Mouse (Mus musculus): ENCODE measurements around the gene Galns. TPM values are rescaled to one million over a fixed set of nuclear protein-coding genes. Genes with fewer than 3 reads are reported as not detected.

Gene Galns
- 14.4 and 14.9 TPM in 2 replicates for polyA plus RNA-seq (2012; rRNA removed; ENCODE audit: low replicate concordance)

GRCm38 (mm10) chr8:122611295-122612133 lies at the start of gene Galns, which contains the start of gene Trappc2l:
Gene Galns, minus strand, starts transcription at chr8:122611463.
Gene Trappc2l, plus strand, starts transcription at chr8:122611640.

DNA sequence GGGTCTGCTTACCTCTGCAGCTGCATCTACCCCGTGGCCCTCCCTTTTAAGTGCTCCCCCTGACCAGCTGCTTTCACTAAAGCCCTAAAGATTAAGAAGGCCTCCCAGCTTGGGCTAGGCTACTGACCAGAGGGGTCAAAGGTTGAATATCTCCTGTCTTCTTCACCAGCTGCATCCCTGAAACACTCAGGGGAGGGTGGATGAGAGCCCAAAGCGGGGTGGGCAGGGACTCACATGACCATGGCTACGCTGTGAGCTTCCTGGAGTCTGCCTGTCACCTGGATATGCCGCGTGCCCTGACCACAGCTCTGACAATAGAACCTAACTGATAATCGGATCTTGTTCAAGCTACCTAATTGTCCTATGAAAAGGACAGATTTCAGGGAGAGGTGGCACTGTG lies 11.5 kb upstream of the Galns start, which contains the start of gene Pabpn1l:
Pabpn1l (minus strand) TSS at position 13 of the 400 bp plus-strand sequence.

GRCm38 (mm10) chr8:122576648-122577022 lies 34.6 kb downstream of the Galns start, which contains the start of gene Aprt:
Gene Aprt, minus strand, starts transcription at chr8:122576909.

GRCm38 (mm10) chr8:122567361-122568108 lies 43.7 kb downstream of the Galns start, which contains the start of gene Cdt1:
Gene Cdt1, plus strand, starts transcription at chr8:122568015.

DNA sequence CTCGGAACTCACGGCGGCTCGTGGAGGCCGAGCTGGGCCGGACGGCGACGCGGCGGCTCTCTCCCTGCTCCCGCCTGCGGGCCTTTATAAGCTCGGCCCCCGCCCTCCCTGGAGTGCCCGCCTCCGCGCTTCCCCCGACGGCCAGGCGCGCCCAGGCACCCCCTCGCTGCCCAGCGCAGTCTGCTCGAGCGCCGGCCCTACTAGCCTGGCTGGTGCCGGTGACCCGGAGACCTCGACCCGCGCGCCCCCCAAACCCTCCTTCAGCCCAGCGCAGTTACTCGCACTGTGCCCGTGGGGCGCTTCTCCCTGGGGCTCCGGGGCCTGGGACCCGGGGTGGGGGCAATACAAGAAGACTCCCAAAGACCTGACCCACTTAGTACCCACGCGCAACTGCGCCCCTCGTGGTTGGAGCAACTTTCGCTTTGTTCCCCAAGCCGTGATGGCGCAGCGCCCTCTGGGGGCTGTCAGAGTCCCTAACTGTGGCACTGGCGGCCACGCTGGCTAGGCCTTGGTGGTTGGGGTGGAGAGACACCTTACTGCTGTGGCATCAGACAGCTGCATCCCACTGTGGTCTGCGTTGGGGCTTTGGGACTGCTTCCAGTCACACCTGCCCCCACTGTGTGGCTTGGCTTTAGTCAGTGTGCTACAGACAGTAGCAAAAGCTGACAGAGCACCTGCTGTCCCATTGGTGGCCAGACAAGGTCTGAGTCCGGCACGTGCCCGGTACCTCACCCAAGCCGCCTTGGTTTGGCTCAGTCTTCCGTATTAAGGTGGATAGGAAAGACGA lies 59.8 kb downstream of the Galns start, which contains the start of gene Piezo1:
Piezo1 (minus strand) TSS at position 65 of the 787 bp plus-strand sequence.

Other genes with a start within 250 kb of the Galns start
- 19.4 and 33.3 TPM in 2 replicates for gene Zc3h18, start 234.9 kb downstream of the Galns start, polyA plus RNA-seq (2012; rRNA removed; ENCODE audit: low replicate concordance)
- 0.24 and 0.84 TPM in 2 replicates for gene Il17c, start 189.4 kb downstream of the Galns start, polyA plus RNA-seq (2012; rRNA removed; ENCODE audit: low replicate concordance)
- 239 and 467 TPM in 2 replicates for gene Cyba, start 178.5 kb downstream of the Galns start, polyA plus RNA-seq (2012; rRNA removed; ENCODE audit: low replicate concordance)
- gene Mvd, start 168.0 kb downstream of the Galns start, polyA plus RNA-seq (2012; rRNA removed; ENCODE audit: low replicate concordance), result 34.7 and 40.7 TPM in 2 replicates
- gene Snai3, start 150.7 kb downstream of the Galns start, polyA plus RNA-seq (2012; rRNA removed; ENCODE audit: low replicate concordance), result 7.1 and 8.1 TPM in 2 replicates
- gene Rnf166, start 135.4 kb downstream of the Galns start, polyA plus RNA-seq (2012; rRNA removed; ENCODE audit: low replicate concordance), result 114 and 121 TPM in 2 replicates
- gene Ctu2, start 135.3 kb downstream of the Galns start, polyA plus RNA-seq (2012; rRNA removed; ENCODE audit: low replicate concordance), result 28.3 and 43.6 TPM in 2 replicates
- gene Piezo1, start 60.1 kb downstream of the Galns start, polyA plus RNA-seq (2012; rRNA removed; ENCODE audit: low replicate concordance), result 119 and 150 TPM in 2 replicates
- gene Cdt1, start 43.4 kb downstream of the Galns start, polyA plus RNA-seq (2012; rRNA removed; ENCODE audit: low replicate concordance), result 15.1 and 45.5 TPM in 2 replicates
- 101 and 127 TPM in 2 replicates for gene Aprt, start 34.6 kb downstream of the Galns start, polyA plus RNA-seq (2012; rRNA removed; ENCODE audit: low replicate concordance)
- gene Trappc2l, start 177 bp upstream of the Galns start, polyA plus RNA-seq (2012; rRNA removed; ENCODE audit: low replicate concordance), result 120 and 189 TPM in 2 replicates
- not detected in 2 replicates for gene Pabpn1l, start 11.3 kb upstream of the Galns start, polyA plus RNA-seq (2012; rRNA removed; ENCODE audit: low replicate concordance)
- gene Cbfa2t3, start 87.6 kb upstream of the Galns start, polyA plus RNA-seq (2012; rRNA removed; ENCODE audit: low replicate concordance), result 15.8 and 24.7 TPM in 2 replicates
- 34.4 and 36.2 TPM in 2 replicates for gene Acsf3, start 164.0 kb upstream of the Galns start, polyA plus RNA-seq (2012; rRNA removed; ENCODE audit: low replicate concordance)
- 2.4 TPM in 1 of 2 replicates, not detected in the other for gene Cdh15, start 236.5 kb upstream of the Galns start, polyA plus RNA-seq (2012; rRNA removed; ENCODE audit: low replicate concordance)